ENCODE assay signal across 7 mouse cellular contexts in genomic region chr2:13009261-13009972, GRCm38 (mm10). TPM values are rescaled to one million over a fixed set of nuclear protein-coding genes. Genes with fewer than 3 reads are reported as not detected.
DNase-seq lines count a peak whose midpoint lies in the region; ATAC-seq lines count a peak whose summit lies in the region.

No protein-coding gene starts in this region.

- H3K4me2 ChIP-seq in forebrain, embryonic 13.5 days, result peak overlapping the region; percentile 99
- peak overlapping the region; percentile 99 for H3K4me2 ChIP-seq in kidney, embryonic 15.5 days
- peak overlapping the region; percentile 99 for H3K4me2 ChIP-seq in midbrain, embryonic 12.5 days (replicated peaks)

- peak; percentile 9 for DNase-seq in right cerebral cortex, adult 18-20 months
- no peak for DNase-seq in right cerebral cortex, postnatal 36 days (ENCODE audit: low spot score in 2 of 2)

- peaks cover 28% of the 10 kb centered on the region for H3K4me1 ChIP-seq in forebrain, embryonic 13.5 days
- peaks cover 27% of the 10 kb centered on the region for H3K4me1 ChIP-seq in kidney, embryonic 15.5 days
- H3K4me1 ChIP-seq in midbrain, embryonic 12.5 days, result peaks cover 19% of the 10 kb centered on the region

- H3K9ac ChIP-seq in forebrain, embryonic 13.5 days, result peak overlapping the region; percentile 65
- H3K9ac ChIP-seq in kidney, embryonic 15.5 days, result 0 out of 2 replicates have a peak overlapping the region, but pooled peaks have one; percentile 39
- peak overlapping the region; percentile 44; the same call in 1 of the 2 replicates for H3K9ac ChIP-seq in midbrain, embryonic 12.5 days (replicated peaks)

- peak overlapping the region; percentile 56 for H3K4me3 ChIP-seq in forebrain, embryonic 13.5 days
- H3K4me3 ChIP-seq in kidney, embryonic 15.5 days (replicated peaks), result peak overlapping the region; percentile 57
- H3K4me3 ChIP-seq in midbrain, embryonic 12.5 days, result peak overlapping the region; percentile 56

- no peaks in the 10 kb centered on the region for H3K36me3 ChIP-seq in forebrain, embryonic 13.5 days (ENCODE audit: poor library complexity, severe bottlenecking)
- no peaks in the 10 kb centered on the region for H3K36me3 ChIP-seq in kidney, embryonic 15.5 days
- no peaks in the 10 kb centered on the region for H3K36me3 ChIP-seq in midbrain, embryonic 12.5 days

- H3K27ac ChIP-seq in forebrain, embryonic 13.5 days, result no peak overlapping the region
- H3K27ac ChIP-seq in kidney, embryonic 15.5 days, result no peak overlapping the region
- H3K27ac ChIP-seq in midbrain, embryonic 12.5 days (replicated peaks), result no peak overlapping the region

- 4% methylated on average over 18 of the region's 18 CpGs for WGBS in forebrain, embryonic 13.5 days
- WGBS in kidney, embryonic 15.5 days, result 7% methylated on average over 18 of the region's 18 CpGs
- WGBS in midbrain, embryonic 12.5 days, result 3% methylated on average over 18 of the region's 18 CpGs

- peak; percentile 9; the same call in 1 of the 2 replicates for ATAC-seq in forebrain, embryonic 13.5 days
- peak; percentile 66 for ATAC-seq in kidney, embryonic 15.5 days (replicated peaks; ENCODE audit: low FRiP score)
- ATAC-seq in midbrain, embryonic 12.5 days (ENCODE audit: low FRiP score, low read depth), result peak; percentile 38
- ATAC-seq in erythroid progenitor cell, adult 5-6 weeks (replicated peaks; ENCODE audit: low FRiP score, poor library complexity, severe bottlenecking), result no peak
- ATAC-seq in cerebellum, adult (ENCODE audit: insufficient number of reproducible peaks, low FRiP score, low TSS enrichment), result no peak

- no peaks in the 10 kb centered on the region for H3K9me3 ChIP-seq in forebrain, embryonic 13.5 days (replicated peaks)
- H3K9me3 ChIP-seq in kidney, embryonic 15.5 days (replicated peaks), result no peaks in the 10 kb centered on the region
- H3K9me3 ChIP-seq in midbrain, embryonic 12.5 days, result no peaks in the 10 kb centered on the region

- peaks cover 56% of the 10 kb centered on the region for H3K27me3 ChIP-seq in forebrain, embryonic 13.5 days
- H3K27me3 ChIP-seq in kidney, embryonic 15.5 days, result peaks cover 55% of the 10 kb centered on the region
- peaks cover 50% of the 10 kb centered on the region for H3K27me3 ChIP-seq in midbrain, embryonic 12.5 days

RNA-seq across cellular contexts. Expression of gene C1ql3, which starts 2.2 kb away (rescaled TPM):
- polyA plus RNA-seq in forebrain, embryonic 13.5 days (2015; fragmentation: Nextera tagmentation; extraction: Ambion mirVana), result 0.81 and 1.3 TPM in 2 replicates
- polyA plus RNA-seq in kidney, embryonic 15.5 days (2015; fragmentation: Nextera tagmentation; extraction: Ambion mirVana), result 1.6 and 1.7 TPM in 2 replicates
- 0.75 and 1.1 TPM in 2 replicates for polyA plus RNA-seq in midbrain, embryonic 12.5 days (2016; fragmentation: Nextera tagmentation; extraction: Ambion mirVana)
- total RNA-seq in erythroid progenitor cell, adult 5-6 weeks (2015; ENCODE audit: low replicate concordance), result not detected in 2 replicates
- total RNA-seq in erythroid progenitor cell, adult 5-6 weeks (2017; ENCODE audit: low replicate concordance), result not detected in 2 replicates

Comparison
In these comparisons a context has a peak if more than half of its experiments do, and no peak if none do; other contexts are left out.
1. ATAC-seq: peak in forebrain, embryonic 13.5 days (single experiment), kidney, embryonic 15.5 days (single experiment) and midbrain, embryonic 12.5 days (single experiment); none in erythroid progenitor cell, adult 5-6 weeks (single experiment) and cerebellum, adult (single experiment).
2. Peak in every context shown above with its lines, with median percentiles within 50 percentile points of each other: H3K4me2 ChIP-seq, H3K4me3 ChIP-seq and H3K9ac ChIP-seq.